Mouse (Mus musculus) heart, embryonic 16.5 days (tissue): ENCODE results near the gene Sh3glb1. TPM values are rescaled to one million over a fixed set of nuclear protein-coding genes. Genes with fewer than 3 reads are reported as not detected.
"Not testable (repeated sequence)": the region's sequence is repeated elsewhere in the genome, so short reads cannot be mapped to it uniquely, and the experiment has no call there.

ENCODE experiments used
- ATAC-seq: fragments of 200-750 bp; cut with Nextera tagmentation; replicated peaks from 2 replicates; pipeline ENCODE4 v1.8.0; 2017; ENCODE audit warnings: moderate number of reproducible peaks; ENCODE audit not compliant: insufficient read depth, low FRiP score; ENCODE audit errors: extremely low read depth
- H3K27ac ChIP-seq: fragments of 300-500 bp; sonication (generic); 2 replicates; pipeline ENCODE4 v1.5.1; 2014; ENCODE audit warnings: mild to moderate bottlenecking, low read length, control low read depth, moderate library complexity
- H3K27me3 ChIP-seq: fragments of 300-500 bp; sonication (generic); 2 replicates; pipeline ENCODE4 v1.6.1; 2014; ENCODE audit warnings: low read length, mixed read lengths; ENCODE audit not compliant: control insufficient read depth, insufficient read depth
- H3K36me3 ChIP-seq: fragments of 300-500 bp; sonication (generic); 2 replicates; pipeline ENCODE4 v1.6.1; 2014; ENCODE audit not compliant: control insufficient read depth, insufficient read depth
- H3K4me1 ChIP-seq: fragments of 300-500 bp; sonication (generic); 2 replicates; pipeline ENCODE4 v1.6.1; 2014; ENCODE audit warnings: low read length, mixed read lengths; ENCODE audit not compliant: control insufficient read depth, insufficient read depth
- H3K4me2 ChIP-seq: fragments of 300-500 bp; sonication (generic); 2 replicates; pipeline ENCODE4 v1.6.1; 2014; ENCODE audit warnings: low read depth, mild to moderate bottlenecking, control low read depth, low read length
- H3K4me3 ChIP-seq: fragments of 300-500 bp; sonication (generic); 2 replicates; pipeline ENCODE4 v1.5.1; 2014; ENCODE audit warnings: mild to moderate bottlenecking, control low read depth, low read length
- H3K9ac ChIP-seq: fragments of 300-500 bp; sonication (generic); 2 replicates; pipeline ENCODE4 v1.6.1; 2014; ENCODE audit warnings: low read length, control low read depth
- H3K9me3 ChIP-seq: fragments of 300-500 bp; sonication (generic); replicated peaks from 2 replicates; pipeline ENCODE4 v1.6.1; 2016; ENCODE audit warnings: low read length; ENCODE audit not compliant: control insufficient read depth
- WGBS: fragments of 180-500 bp; shearing (Covaris S2); extraction: QIAGEN DNeasy Blood & Tissue Kit; methylation state at CpG from one replicate; pipeline ENCODE4 v1.1.7; 2014; 5-methylcytosine and 5-hydroxymethylcytosine counted together
- polyA plus RNA-seq: library from polyadenylated mRNA; unstranded; fragments of >200 nt; fragmentation: Nextera tagmentation; extraction: Ambion mirVana; gene quantifications from 2 replicates; pipeline ENCODE4 v1.2.1, GENCODE M21; 2015

Gene Sh3glb1
- polyA plus RNA-seq, 1 experiment from 2014 or later, result 148 TPM

DNA sequence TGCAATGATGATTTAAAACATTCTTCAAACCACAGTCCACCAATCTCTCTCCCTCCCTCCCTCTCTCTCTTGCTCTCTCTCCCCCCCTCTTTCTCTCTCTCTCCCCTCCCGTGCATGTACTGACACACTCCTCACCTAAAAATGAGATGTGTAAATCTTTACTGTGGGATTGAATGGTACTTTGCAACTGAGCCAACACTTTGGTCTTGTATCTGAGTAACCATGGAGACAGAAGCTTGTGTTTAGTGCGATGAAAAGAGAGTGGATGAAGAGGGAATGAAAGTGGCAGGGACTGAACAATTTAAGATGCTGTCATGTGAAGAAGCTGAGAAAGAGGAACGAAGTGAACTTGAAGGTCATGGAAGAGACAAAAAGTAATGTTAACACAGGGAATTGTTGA lies 27.6 kb upstream of the Sh3glb1 start:
- H3K9ac ChIP-seq, H3K36me3 ChIP-seq, H3K27me3 ChIP-seq, H3K9me3 ChIP-seq, ATAC-seq, H3K4me3 ChIP-seq, H3K4me2 ChIP-seq, H3K27ac ChIP-seq, H3K4me1 ChIP-seq: not testable (repeated sequence)
- 25% methylated on average over 3 of the region's 3 CpGs for WGBS

DNA sequence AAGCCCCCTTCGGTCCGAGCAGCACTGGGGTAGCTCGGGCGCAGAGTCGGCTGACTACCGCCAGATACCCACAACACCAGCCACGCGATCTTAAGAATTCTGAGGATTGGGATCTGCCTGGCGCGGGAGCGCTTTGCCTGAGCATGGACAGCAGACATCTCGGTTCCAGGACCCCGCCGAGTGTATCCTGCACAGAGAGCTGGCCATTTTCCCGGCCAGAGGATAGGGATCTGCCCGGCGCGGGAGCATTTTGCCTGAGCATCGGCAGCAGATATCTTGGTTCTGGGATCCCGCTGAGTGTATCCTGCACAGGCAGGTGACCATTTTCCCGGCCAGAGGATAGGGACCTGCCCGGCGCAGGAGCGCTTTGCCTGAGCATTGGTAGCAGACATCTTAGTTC lies 18.3 kb upstream of the Sh3glb1 start:
- not testable (repeated sequence) for H3K27me3 ChIP-seq, H3K9ac ChIP-seq, H3K9me3 ChIP-seq, H3K4me3 ChIP-seq, H3K4me1 ChIP-seq, H3K4me2 ChIP-seq, ATAC-seq, H3K27ac ChIP-seq, H3K36me3 ChIP-seq
- WGBS, result 53% methylated on average over 24 of the region's 24 CpGs

DNA sequence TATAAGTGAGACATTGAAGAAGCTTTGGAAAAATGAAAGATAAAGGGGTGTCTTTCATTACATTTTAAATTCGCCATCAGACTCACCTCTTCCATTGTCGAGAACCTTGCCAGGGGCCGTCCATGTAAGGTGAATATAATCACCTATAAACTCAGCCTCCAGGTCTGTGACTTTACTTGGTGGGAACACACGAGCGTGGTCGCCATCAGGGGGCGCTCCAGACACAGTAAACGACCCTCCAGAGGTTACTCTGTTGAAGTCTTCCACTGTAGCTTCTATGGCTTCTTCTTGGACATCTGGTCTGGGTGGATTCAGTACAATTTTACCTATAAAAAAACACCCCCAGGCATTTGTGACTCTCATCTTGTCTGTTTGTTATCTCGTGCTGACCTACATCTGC lies 16.7 kb upstream of the Sh3glb1 start:
- Histone ChIP-seq H3K9me3 (no peaks in the 10 kb centered on the region), H3K27me3 (no peaks in the 10 kb centered on the region), H3K27ac (no peak overlapping the region), H3K4me1 (no peaks in the 10 kb centered on the region), H3K36me3 (no peaks in the 10 kb centered on the region), H3K9ac (no peak overlapping the region), H3K4me3 (no peak overlapping the region), H3K4me2 (no peak overlapping the region)
- no peak for ATAC-seq
- 28% methylated on average over 9 of the region's 9 CpGs for WGBS

DNA sequence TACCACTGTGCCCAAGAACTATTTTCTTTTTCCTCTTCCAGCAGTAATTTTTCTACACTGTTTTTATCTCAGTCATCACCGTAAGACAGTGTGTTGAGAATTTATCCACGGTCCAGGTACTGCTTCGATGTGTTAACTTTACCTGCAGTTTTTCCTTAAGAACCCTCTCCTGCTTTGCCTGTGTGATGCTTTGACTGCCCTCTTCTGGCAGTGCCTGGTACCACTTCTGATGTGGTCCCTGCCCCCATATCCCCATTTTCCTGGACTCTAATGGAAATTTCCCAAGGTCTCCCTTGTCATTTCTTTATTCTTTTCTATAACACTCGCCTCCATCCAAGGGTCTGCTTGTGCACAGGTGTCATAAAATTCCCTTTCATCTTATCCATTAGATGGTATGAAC lies 3.3 kb upstream of the Sh3glb1 start:
- Histone ChIP-seq H3K4me2 (no peak overlapping the region), H3K9ac (no peak overlapping the region), H3K27me3 (no peaks in the 10 kb centered on the region), H3K27ac (no peak overlapping the region), H3K4me3 (no peak overlapping the region), H3K36me3 (no peaks in the 10 kb centered on the region), H3K9me3 (no peaks in the 10 kb centered on the region), H3K4me1 (peaks cover 10% of the 10 kb centered on the region)
- ATAC-seq, result no peak
- 41% methylated on average over 4 of the region's 4 CpGs for WGBS

DNA sequence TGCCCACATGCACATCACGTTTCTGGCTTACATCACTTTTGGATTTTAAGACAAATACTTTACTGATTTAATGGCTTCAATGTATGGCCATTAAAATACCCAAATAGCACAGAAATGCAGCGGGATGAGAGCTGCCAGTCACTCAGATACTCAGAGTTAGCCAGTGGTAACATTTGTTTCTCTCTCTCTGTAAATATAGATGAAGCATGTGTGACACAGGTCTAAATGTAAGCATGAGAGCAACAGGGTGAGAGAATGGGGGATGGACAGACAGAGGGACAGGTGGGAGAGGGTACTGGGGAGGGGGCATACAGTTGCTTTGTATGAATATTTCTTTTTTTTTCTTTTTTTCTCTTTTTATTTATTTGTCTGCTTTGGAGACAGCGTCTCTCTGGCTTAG lies 2.4 kb upstream of the Sh3glb1 start:
- H3K27ac ChIP-seq, H3K9ac ChIP-seq, H3K9me3 ChIP-seq, H3K4me3 ChIP-seq, H3K4me2 ChIP-seq, H3K36me3 ChIP-seq, ATAC-seq, H3K27me3 ChIP-seq: not testable (repeated sequence)
- peaks cover 17% of the 10 kb centered on the region for H3K4me1 ChIP-seq
- WGBS, result 75% methylated on average over 3 of the region's 3 CpGs

DNA sequence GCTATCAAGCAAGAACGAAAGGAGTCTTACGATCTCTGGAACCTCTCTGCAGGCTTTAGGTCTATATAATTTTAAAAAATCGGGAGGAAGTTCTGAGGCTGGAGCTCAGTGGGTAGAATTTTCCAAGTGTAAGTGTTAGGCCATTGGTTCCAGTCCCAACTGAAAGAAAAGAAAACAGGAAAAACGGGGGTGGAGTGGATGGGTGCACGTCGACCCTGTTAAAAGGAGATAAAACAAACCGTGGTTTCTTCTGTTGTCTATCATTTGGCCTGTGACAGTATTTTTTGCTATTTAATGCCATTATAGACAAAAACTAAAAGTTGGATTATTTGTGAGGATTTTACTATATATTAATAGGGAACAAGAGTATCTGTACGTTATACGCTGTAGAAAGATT lies 1.7 kb upstream of the Sh3glb1 start:
- H3K27me3 ChIP-seq, result no peaks in the 10 kb centered on the region
- H3K27ac ChIP-seq, result peak overlapping the region; percentile 77
- no peak overlapping the region for H3K9ac ChIP-seq
- H3K9me3 ChIP-seq, result no peaks in the 10 kb centered on the region
- H3K36me3 ChIP-seq, result no peaks in the 10 kb centered on the region
- peaks cover 21% of the 10 kb centered on the region for H3K4me1 ChIP-seq
- WGBS, result 73% methylated on average over 9 of the region's 9 CpGs
- no peak overlapping the region for H3K4me3 ChIP-seq
- no peak for ATAC-seq
- H3K4me2 ChIP-seq, result peak overlapping the region; percentile 68

DNA sequence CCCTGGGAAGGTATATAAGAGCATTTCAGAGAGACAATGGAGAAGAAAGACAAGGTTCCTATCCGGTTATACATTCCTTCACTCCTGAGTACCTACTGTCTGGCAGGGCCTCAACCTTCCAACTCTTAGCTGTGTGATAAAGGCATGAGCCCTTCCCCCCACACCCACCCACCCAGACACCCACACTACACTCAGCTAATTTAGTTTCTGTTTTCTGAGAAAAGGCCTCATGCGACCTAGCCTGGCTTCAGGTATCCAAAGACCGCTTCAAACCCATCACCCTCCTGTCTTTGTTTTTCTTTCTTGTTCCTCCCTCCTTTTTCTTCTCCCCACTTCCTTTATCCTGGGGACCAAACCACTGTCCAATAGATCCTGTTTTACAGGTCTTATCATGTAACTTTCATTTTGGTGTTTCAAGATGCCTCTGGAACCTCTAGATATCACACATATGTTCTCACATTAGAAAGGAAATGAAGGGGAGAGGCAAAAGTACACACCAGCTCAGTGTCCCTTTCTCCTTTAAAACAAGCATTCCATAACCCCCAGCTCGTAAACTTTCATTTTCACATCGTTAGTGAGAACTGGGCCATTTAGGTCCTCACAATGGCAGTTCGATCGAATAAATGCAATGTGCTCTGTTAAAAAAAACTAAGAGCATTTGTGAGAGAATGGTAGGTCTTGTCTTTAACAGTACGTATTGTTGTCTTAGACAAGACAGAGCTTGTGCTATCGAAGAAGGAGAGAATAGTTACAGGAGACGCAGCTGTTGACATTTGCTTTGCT lies 1.1 kb upstream of the Sh3glb1 start:
- H3K4me2 ChIP-seq, result peak overlapping the region; percentile 68
- H3K9ac ChIP-seq, result peak overlapping the region; percentile 64
- ATAC-seq, result no peak
- no peaks in the 10 kb centered on the region for H3K9me3 ChIP-seq
- peaks cover 25% of the 10 kb centered on the region for H3K4me1 ChIP-seq
- no peaks in the 10 kb centered on the region for H3K27me3 ChIP-seq
- peak overlapping the region; percentile 77 for H3K27ac ChIP-seq
- peak overlapping the region; percentile 93 for H3K4me3 ChIP-seq
- WGBS, result 64% methylated on average over 10 of the region's 10 CpGs
- no peaks in the 10 kb centered on the region for H3K36me3 ChIP-seq

DNA sequence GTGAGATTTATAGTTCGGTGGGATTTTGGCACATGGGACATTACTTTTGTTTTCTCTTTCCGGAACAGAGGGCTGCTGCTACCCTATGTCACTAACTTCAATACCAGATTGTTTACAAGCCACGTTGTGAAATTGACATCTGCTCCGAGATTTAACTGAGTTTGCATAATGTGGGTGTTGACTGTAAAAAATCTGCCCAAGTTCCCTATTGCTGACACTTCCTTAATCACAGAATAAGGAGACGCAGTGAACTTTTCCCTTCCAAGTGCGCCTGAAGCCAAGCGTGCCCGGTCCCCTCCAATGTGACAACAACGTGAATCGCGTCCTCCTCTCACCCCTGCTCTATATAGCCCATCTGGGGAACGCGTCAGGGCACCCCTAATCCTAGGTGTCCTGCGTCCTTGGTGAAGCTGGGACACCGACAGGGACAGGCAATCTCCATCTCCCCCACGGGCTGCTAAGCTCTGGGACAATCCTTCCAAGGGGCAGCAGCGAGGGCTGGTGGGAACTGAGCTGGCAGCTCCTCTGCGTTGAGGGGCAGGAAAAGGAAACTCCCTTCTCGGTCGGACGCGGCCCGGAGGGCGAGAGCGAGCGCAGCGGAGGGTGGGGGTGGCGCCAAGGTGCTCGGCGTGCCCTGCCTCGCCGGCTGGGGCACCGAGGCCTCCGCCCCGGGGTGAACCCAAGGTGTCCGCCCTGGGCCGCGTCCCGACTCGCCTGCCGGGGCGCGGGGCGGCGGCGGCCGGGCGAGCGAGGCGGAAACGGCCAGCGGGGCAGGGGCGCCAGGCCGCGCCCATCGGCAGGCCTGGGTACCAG lies 841 bp downstream of the Sh3glb1 start:
- Histone ChIP-seq H3K9me3 (no peaks in the 10 kb centered on the region), H3K27ac (peak overlapping the region; percentile 99), H3K27me3 (no peaks in the 10 kb centered on the region), H3K4me2 (peak overlapping the region; percentile 73), H3K9ac (peak overlapping the region; percentile 94), H3K4me1 (peaks cover 36% of the 10 kb centered on the region), H3K4me3 (peak overlapping the region; percentile 93), H3K36me3 (no peaks in the 10 kb centered on the region)
- under 1% methylated on average over 47 of the region's 56 CpGs for WGBS
- peak; percentile 49 for ATAC-seq

DNA sequence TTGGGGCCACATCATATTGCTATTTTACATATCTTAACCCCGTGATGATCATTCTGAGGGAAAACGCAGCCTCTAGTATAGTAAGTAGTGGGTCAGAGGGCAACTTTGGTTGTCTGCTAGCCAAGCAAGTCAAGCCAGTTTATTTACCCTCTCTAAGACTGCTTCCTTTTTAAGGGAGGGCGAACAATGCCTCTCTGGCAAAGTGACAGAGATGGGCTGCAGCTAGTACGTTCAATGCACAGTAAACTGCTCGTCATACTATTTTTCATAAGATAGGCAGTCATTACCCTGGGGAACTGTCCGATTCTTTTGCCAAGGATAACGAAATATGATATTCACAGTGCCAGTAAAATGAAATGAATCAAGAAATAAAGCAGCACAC lies 1.4 kb downstream of the Sh3glb1 start:
- ATAC-seq, result no peak
- peak overlapping the region; percentile 93 for H3K4me3 ChIP-seq
- 13% methylated on average over 7 of the region's 7 CpGs for WGBS
- H3K9me3 ChIP-seq, result no peaks in the 10 kb centered on the region
- no peaks in the 10 kb centered on the region for H3K27me3 ChIP-seq
- peak overlapping the region; percentile 94 for H3K9ac ChIP-seq
- H3K36me3 ChIP-seq, result no peaks in the 10 kb centered on the region
- peak overlapping the region; percentile 99 for H3K27ac ChIP-seq
- H3K4me2 ChIP-seq, result peak overlapping the region; percentile 73
- peaks cover 42% of the 10 kb centered on the region for H3K4me1 ChIP-seq
